Mouse (Mus musculus) lung, postnatal 0 days (tissue): ENCODE measurements around the gene Retreg1.

ENCODE experiments used
- CTCF ChIP-seq: IDR thresholded peaks from 2 replicates; pipeline ENCODE4 v1.5.1; 2016; ENCODE audit warnings: antibody characterized with exemption, mild to moderate bottlenecking
- EP300 ChIP-seq: IDR thresholded peaks from 2 replicates; pipeline ENCODE4 v1.6.1; 2016; ENCODE audit warnings: antibody characterized with exemption, mild to moderate bottlenecking, control low read depth

GRCm38 (mm10) chr15:25949696-25950095 is 106.7 kb downstream of the Retreg1 start:
- no peak for TF ChIP-seq CTCF
- no peak for TF ChIP-seq EP300
